Mouse (Mus musculus) adrenal gland, postnatal 25 days (tissue): ENCODE measurements around the gene Tpte. TPM values are rescaled to one million over a fixed set of nuclear protein-coding genes. Genes with fewer than 3 reads are reported as not detected.

ENCODE experiments used
- total RNA-seq: library from RNA; stranded (reverse); gene quantifications from 2 replicates; pipeline ENCODE4 v1.2.3, GENCODE M21; 2021

Tpte gene
- total RNA-seq, 1 experiment from 2014 or later: not detected

Other genes starting within 250 kb of the Tpte start
- 1.3 and 1.5 TPM in 2 replicates for gene Atp7b, start 223.1 kb upstream of the Tpte start, total RNA-seq
- 32.2 and 36.3 TPM in 2 replicates for gene Alg11, start 222.7 kb upstream of the Tpte start, total RNA-seq
- gene Nek5, start 158.4 kb upstream of the Tpte start, total RNA-seq: 3.7 and 4.8 TPM in 2 replicates
- gene Nek3, start 117.0 kb upstream of the Tpte start, total RNA-seq: 6.6 and 7.8 TPM in 2 replicates
- gene Ckap2, start 97.6 kb upstream of the Tpte start, total RNA-seq: 7.6 and 10.7 TPM in 2 replicates
- 35.5 and 40.7 TPM in 2 replicates for gene Vps36, start 90.6 kb upstream of the Tpte start, total RNA-seq
- 3.7 and 4.3 TPM in 2 replicates for gene Thsd1, start 56.1 kb upstream of the Tpte start, total RNA-seq
- 16.7 and 18.3 TPM in 2 replicates for gene Slc25a15, start 115.2 kb downstream of the Tpte start, total RNA-seq
- gene Mrps31, start 127.9 kb downstream of the Tpte start, total RNA-seq: 33.6 and 38.0 TPM in 2 replicates